Mouse (Mus musculus) kidney, adult 2 months (tissue): ENCODE data around the gene Gm49369. TPM values are rescaled to one million over a fixed set of nuclear protein-coding genes. Genes with fewer than 3 reads are reported as not detected.
"Not testable (repeated sequence)": the region's sequence is repeated elsewhere in the genome, so short reads cannot be mapped to it uniquely, and the experiment has no call there.

Source experiments
- DNase-seq: peaks from one replicate; pipeline ENCODE4 v3.0.0; 2021
- H3K27ac ChIP-seq: fragments of 200-500 bp; 2 replicates; pipeline ENCODE4 v1.5.1; 2012; ENCODE audit warnings: low read depth, low read length, control low read depth, inconsistent platforms; ENCODE audit not compliant: insufficient read depth
- H3K27me3 ChIP-seq: fragments of 200-500 bp; replicated peaks from 2 replicates; pipeline ENCODE4 v1.6.1; 2012; ENCODE audit warnings: mild to moderate bottlenecking, moderate library complexity, low read length, inconsistent platforms; ENCODE audit not compliant: control insufficient read depth, insufficient read depth
- H3K36me3 ChIP-seq: fragments of 200-500 bp; 2 replicates; pipeline ENCODE4 v1.6.1; 2012; ENCODE audit warnings: mild to moderate bottlenecking, moderate library complexity, low read length, inconsistent platforms; ENCODE audit not compliant: control insufficient read depth, insufficient read depth
- H3K4me1 ChIP-seq: fragments of 200-500 bp; 2 replicates; pipeline ENCODE4 v1.6.1; 2011; ENCODE audit warnings: low read length; ENCODE audit not compliant: control insufficient read depth, insufficient read depth
- H3K4me3 ChIP-seq: fragments of 200-500 bp; 2 replicates; pipeline ENCODE4 v1.5.1; 2011; ENCODE audit warnings: mild to moderate bottlenecking, low read depth, low read length, control low read depth; ENCODE audit not compliant: insufficient read depth
- CTCF ChIP-seq: fragments of 200-500 bp; conservative IDR thresholded peaks from 2 replicates; pipeline ENCODE4 v1.5.1; 2011; ENCODE audit warnings: low read depth, mild to moderate bottlenecking, control low read depth, low read length, moderate library complexity, mixed read lengths; ENCODE audit not compliant: insufficient read depth, insufficient read length
- POLR2A ChIP-seq: fragments of 200-500 bp; IDR thresholded peaks from one replicate; pipeline ENCODE4 v1.6.1; 2011; ENCODE audit warnings: low read depth, low read length, control low read depth
- WGBS: fragments of 180-500 bp; shearing (Covaris S2); methylation state at CpG from one replicate; pipeline ENCODE4 v1.1.7; 2018; 5-methylcytosine and 5-hydroxymethylcytosine counted together
- polyA plus RNA-seq: library from polyadenylated mRNA; depleted of rRNA; stranded (reverse); fragments of >200 nt; gene quantifications from 2 replicates; pipeline ENCODE4 v1.2.3, GENCODE M21; 2012

The Gm49369 gene
- polyA plus RNA-seq, 1 experiment = 0.36 TPM

DNA sequence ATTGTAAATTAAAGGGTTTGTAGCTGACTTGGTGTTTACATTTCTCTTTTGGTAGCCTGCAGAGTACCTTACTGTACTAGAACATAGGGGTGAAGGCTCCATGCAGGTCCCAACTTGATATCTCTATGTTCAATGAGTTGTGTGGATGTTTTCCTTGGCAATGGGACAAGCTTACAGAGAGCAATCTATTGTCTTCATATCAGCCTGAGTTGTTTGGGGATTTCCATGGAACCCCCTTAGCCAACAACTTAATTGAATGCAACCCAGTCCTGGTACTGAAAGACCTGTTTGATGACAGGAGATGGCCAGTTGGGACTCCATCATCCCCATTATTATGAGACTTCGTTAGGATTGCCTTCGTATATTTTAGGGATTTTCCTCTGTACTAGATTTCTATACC, 35.6 kb upstream of the Gm49369 start:
- no peak for TF ChIP-seq CTCF
- no peak for TF ChIP-seq POLR2A
- Histone ChIP-seq H3K27ac (no peak overlapping the region), H3K27me3 (no peaks in the 10 kb centered on the region), H3K4me3 (no peak overlapping the region), H3K36me3 (no peaks in the 10 kb centered on the region), H3K4me1 (no peaks in the 10 kb centered on the region)
- 87% methylated on average over 2 of the region's 2 CpGs for WGBS
- no peak for DNase-seq

DNA sequence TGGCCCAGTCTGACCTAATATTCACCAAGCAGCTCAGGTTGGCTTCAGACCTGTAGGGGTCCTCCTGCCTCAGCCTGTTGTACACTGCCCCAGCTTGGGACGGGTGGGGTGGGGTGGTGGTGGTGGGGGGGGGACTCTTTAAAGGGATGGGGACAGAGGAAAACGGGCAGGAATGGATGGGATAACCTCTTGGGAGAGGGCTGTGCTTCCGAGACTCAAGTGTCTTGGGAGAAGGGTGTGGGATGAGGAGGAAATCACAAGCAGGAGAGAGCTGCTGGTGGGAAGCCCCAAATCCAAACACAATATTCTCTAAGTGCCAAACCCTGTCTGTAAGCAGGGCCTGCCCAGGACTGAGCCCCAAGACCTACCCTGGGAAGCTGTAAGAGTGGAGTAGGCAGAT, 33.8 kb upstream of the Gm49369 start:
- whole genome bisulfite sequencing = 74% methylated on average over 3 of the region's 3 CpGs
- H3K27ac ChIP-seq = no peak overlapping the region

DNA sequence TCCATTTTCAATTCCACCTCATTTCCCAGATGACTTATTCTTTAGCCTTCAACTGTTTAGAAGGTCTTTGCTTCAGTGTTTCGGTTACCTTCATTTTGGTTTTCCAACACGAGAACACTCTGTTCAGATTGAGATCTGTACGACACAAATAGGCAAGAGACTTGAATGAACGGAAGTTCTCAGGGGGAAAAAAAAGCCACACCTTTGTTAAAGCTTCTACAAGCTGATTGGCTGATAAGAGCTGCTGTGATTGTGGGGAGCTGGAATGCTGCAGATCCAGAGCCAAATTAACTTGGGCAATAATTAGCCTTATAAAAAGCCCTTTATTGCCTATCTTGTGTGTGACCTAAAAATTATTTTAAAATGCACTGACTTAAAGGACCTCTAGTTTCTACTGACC, 32.8 kb upstream of the Gm49369 start:
- TF ChIP-seq CTCF (no peak), POLR2A (no peak)
- no peaks in the 10 kb centered on the region for H3K4me1 ChIP-seq

More for the DNA sequence above, 33.8 kb upstream of the Gm49369 start:
- Histone ChIP-seq H3K4me3 (no peak overlapping the region), H3K4me1 (no peaks in the 10 kb centered on the region), H3K27me3 (no peaks in the 10 kb centered on the region), H3K36me3 (no peaks in the 10 kb centered on the region)
- TF ChIP-seq POLR2A (no peak), CTCF (no peak)
- DNase-seq = no peak

DNA sequence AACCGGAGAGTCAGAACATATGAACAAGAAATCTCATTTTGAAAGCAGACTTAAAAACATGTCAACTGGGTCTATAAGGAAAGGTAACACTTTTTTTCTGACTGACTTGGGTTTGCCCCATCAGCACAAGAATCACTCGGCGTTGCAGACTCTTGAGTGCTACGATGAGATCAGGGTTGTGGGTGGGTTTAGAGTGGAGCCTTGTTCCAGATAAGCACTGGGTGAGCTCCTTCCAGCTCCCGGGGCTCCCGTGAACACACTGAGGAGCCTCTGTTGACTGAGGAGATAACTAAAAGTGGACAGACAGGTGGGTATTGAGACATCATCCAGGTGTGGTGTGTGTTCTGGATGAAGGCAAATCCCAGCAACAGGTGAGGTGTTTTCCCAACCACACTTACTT, 30.8 kb upstream of the Gm49369 start:
- Histone ChIP-seq H3K27ac (no peak overlapping the region), H3K36me3 (no peaks in the 10 kb centered on the region), H3K4me1 (no peaks in the 10 kb centered on the region), H3K27me3 (no peaks in the 10 kb centered on the region), H3K4me3 (no peak overlapping the region)
- TF ChIP-seq POLR2A = no peak
- TF ChIP-seq CTCF = no peak
- WGBS = 93% methylated on average over 6 of the region's 6 CpGs
- DNase-seq = no peak

More for the DNA sequence above, 32.8 kb upstream of the Gm49369 start:
- Histone ChIP-seq H3K4me3 (no peak overlapping the region), H3K27ac (no peak overlapping the region), H3K36me3 (no peaks in the 10 kb centered on the region), H3K27me3 (no peaks in the 10 kb centered on the region)
- DNase-seq = peak; percentile 58
- 41% methylated on average over 4 of the region's 4 CpGs for WGBS

DNA sequence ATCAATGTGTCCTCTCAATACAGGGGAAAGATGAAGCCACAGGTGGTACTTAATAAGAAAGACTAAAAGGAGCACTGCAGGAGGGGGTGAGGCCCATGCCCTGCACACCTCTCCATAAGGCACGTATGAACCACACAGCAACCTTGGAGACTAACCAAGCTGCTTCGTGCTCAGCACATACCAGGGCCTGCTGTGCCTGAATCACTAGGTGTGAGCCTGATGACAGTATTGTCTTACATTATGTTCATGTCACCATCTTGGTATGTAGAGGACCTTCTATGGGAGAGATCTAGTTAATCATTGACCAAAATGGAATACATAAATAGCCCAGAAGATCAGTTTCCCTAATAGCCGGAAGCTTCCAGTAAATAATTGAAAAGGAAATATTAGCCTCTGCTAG, 27.1 kb upstream of the Gm49369 start:
- Histone ChIP-seq H3K27ac (no peak overlapping the region), H3K27me3 (no peaks in the 10 kb centered on the region), H3K4me1 (no peaks in the 10 kb centered on the region), H3K4me3 (no peak overlapping the region), H3K36me3 (no peaks in the 10 kb centered on the region)
- no peak for DNase-seq
- 83% methylated on average over 3 of the region's 3 CpGs for WGBS
- TF ChIP-seq CTCF = no peak
- no peak for TF ChIP-seq POLR2A

DNA sequence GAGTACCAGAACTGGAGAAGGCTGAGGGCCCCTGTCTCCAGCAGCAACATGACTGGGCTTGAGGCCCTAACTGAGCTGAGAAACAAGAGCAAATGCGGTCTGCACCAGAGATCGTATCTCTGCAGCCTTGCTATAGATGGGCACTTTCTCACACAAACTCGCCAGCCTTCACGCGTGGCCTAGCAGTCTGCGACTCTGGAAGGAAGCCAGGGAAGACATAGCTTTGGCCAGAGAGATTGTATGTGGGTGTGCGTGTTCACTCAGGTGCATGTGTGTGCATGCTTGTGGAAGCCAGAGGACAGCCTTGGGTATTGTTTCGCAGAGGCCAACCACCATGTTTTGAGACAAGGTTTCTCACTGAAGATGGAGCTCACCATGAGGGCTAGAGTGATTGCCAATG, 26.2 kb upstream of the Gm49369 start:
- Histone ChIP-seq H3K27ac (no peak overlapping the region), H3K4me3 (no peak overlapping the region), H3K27me3 (no peaks in the 10 kb centered on the region), H3K4me1 (no peaks in the 10 kb centered on the region), H3K36me3 (no peaks in the 10 kb centered on the region)
- 90% methylated on average over 8 of the region's 8 CpGs for WGBS
- no peak for DNase-seq
- no peak for TF ChIP-seq CTCF
- no peak for TF ChIP-seq POLR2A

DNA sequence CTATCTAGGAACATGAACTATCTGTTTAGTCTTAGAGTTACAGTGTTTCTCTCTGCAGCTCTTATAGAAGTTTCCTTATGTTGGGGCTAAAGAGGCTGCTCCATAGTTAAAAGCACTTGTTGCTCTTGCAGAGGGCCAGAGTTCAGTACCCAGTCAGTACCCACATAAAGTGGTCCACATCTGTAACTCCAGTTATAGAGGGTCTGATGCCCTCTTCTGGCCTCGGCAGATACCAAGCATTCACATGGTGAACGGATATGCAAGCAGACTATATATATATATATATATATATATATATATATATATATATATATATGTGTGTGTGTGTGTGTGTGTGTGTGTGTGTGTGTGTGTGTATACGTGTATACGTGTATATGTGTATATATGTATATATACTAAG, 25.5 kb upstream of the Gm49369 start:
- no peak for TF ChIP-seq POLR2A
- no peak for TF ChIP-seq CTCF
- Histone ChIP-seq H3K4me3 (no peak overlapping the region), H3K27me3 (no peaks in the 10 kb centered on the region), H3K4me1 (no peaks in the 10 kb centered on the region), H3K36me3 (no peaks in the 10 kb centered on the region), H3K27ac (no peak overlapping the region)
- 67% methylated on average over 4 of the region's 4 CpGs for WGBS
- no peak for DNase-seq

DNA sequence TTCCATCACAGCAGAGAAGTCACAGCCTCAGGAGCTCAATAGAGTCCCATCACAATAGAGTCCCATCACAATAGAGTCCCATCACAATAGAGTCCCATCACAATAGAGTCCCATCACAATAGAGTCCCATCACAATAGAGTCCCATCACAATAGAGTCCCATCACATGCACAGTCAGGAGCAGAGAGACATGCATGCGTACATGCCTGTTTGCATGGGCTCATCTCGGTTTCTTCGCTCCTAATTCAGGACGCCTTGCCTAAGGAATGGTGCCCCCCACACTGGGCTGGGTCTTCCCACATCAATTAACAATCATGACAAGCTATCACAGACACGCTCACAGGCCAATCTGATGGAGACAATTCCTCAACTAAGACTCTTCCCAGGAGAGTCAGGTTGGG, 22.7 kb upstream of the Gm49369 start:
- WGBS = 95% methylated on average over 5 of the region's 5 CpGs
- DNase-seq, H3K27me3 ChIP-seq, H3K4me1 ChIP-seq, H3K36me3 ChIP-seq, H3K4me3 ChIP-seq, H3K27ac ChIP-seq: not testable (repeated sequence)
